Mouse (Mus musculus) thymus, postnatal 0 days (tissue): Measurements from ENCODE around the gene Rora. TPM values are rescaled to one million over a fixed set of nuclear protein-coding genes. Genes with fewer than 3 reads are reported as not detected.

ENCODE experiments used
- DNase-seq: peaks from one replicate; pipeline ENCODE4 v3.0.0-alpha.2; 2015; ENCODE audit warnings: low spot score
- polyA plus RNA-seq: library from polyadenylated mRNA; unstranded; fragments of >200 nt; fragmentation: Nextera tagmentation; extraction: Ambion mirVana; gene quantifications from 2 replicates; pipeline ENCODE4 v1.2.1, GENCODE M21; 2015

The Rora gene
- polyA plus RNA-seq, 1 experiment from 2014 or later: 5.2 TPM

DNA sequence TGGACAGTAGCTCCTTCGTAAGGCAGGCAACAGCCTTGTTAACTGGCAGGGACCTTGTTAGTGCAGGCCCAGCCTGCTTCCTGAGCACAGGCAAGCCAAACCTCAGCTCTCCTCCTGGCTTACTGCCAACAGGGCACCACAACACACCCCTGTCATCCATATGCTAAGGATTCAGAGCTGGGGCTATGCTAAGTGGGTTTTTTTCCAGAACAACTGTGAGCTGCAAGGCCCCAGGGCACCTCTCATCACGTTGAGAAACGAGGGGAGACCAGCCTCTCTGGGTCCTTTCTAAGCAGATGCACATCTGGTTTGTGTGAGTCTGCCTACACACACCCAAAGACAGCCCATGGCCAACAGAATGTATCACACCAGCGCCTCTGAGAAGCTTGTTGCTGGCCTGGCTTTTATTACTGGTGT lies 289.0 kb downstream of the Rora start:
- DNase-seq: no peak

- no peak for DNase-seq
These were observed 290.4 kb downstream of the Rora start for GRCm38 (mm10) chr9:68944026-68944425.

- no peak for DNase-seq
These were observed 294.1 kb downstream of the Rora start for GRCm38 (mm10) chr9:68947707-68948106.

GRCm38 (mm10) chr9:68948141-68948540 lies 294.6 kb downstream of the Rora start:
- no peak for DNase-seq

GRCm38 (mm10) chr9:68956210-68956874 lies 302.8 kb downstream of the Rora start:
- no peak for DNase-seq

- peak; percentile 79 for DNase-seq
These were observed 303.5 kb downstream of the Rora start for GRCm38 (mm10) chr9:68956938-68957573.

DNA sequence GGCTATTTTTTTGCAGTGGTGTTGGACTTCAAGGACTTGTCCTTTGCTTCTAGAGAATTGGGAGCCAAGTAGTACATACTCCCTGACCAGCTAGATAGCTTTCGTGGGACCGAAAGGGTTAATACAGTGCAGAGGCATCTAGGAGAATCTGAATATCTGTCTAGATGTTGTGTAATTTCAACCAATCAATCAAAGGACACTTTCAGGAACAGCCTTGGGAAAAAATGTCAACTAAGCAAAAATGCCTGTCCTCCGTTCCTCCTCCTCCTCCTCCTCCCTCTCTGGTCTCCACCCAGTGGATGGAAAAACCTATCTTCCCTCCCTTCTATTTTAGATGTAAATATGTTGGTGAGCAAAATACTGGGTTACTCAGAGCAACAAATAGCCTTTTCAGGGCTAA lies 304.2 kb downstream of the Rora start:
- DNase-seq: no peak

DNA sequence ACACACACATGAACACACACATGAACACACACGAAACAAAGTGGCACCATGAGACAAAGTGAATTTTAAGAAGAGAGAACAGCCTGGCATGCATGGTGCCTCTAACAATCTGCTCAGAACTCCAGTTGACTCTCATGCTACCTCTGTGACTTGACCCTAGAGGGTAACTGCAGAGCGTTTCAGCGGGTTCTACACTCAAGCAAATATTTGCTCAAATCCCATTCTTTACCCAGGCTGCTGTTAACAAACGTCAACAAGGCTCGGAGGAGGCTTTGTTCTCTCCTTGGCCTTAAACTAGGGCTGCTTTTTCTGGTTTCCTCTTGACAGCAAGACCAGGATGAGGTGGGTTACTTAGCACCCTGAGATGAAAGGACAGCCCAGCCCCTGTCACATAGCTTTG lies 305.3 kb downstream of the Rora start:
- no peak for DNase-seq

DNA sequence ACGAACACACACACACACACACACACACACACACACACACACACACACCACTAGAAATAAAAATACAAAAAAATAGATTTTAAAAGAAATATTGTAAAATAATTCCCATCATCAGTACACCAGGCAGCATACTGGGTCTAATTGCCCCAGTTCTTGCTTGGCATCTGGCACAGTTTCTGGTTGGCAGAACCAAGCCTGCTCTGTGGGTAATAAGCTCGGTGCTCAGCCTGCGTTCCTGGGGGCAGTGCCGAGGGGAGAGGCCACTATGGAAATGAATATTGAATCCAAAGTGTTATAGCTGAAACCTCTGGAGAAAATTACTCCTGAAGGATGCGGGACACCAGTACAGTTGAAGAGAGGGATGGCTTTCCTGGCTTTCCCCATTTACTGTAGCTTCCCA lies 310.3 kb downstream of the Rora start:
- no peak for DNase-seq

DNA sequence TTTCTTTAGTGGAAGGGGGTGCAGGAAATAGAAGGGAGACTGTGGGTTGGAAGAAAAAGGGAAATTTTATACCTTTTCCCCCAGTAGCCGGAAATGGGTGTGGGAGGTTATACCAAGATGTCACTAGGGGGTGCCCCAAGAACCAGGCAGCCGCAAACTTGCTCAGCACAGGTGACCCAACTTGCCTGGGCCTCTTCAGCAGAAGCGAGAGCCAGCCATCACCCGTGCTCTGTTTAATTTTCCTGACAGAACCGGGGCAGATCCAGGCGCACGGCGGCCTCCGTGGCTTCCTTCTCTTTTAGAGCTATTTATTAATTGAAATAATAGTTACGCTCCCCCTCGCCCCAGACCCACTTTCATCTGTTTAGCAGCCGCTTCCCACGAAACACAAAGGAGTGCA lies 313.0 kb downstream of the Rora start:
- DNase-seq: peak; percentile 61

DNA sequence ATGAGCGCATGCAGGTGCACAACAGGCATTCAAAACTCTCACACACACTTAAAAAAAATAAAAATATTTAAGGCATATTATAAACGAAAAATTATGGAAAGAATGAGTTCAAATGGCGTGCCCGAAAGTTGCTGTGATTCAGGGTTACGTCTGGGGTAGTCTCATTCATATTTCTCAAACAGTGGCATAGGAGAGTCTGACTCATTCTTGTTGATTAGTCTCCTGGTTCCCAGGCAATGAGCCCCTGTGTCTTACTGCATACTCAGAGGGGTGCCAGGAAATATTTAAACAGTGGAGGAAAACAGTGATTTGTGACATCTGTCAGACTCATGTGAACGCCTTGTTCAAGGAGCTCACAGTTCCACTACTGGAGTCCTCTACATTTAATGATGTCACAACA lies 316.5 kb downstream of the Rora start:
- no peak for DNase-seq

DNA sequence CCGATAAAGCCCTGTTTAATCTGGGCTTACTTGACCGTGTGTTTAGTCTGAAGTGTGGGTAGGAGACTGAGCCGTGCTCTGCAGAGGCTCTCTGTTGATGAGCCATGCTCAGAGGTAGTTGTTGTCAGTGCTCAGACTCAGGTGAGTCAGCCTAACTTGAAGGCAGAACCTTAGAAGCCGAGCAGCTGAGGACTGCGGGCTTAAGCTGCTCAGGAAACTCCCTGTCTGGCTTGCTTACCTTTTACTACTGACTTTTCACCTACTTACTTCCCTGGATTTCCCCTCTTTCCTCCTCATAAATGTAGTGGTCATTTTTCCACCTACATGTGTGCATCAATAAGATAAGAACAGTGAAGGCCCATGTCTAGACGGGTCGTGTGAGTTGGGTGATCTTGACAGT lies 318.7 kb downstream of the Rora start:
- DNase-seq: no peak

DNA sequence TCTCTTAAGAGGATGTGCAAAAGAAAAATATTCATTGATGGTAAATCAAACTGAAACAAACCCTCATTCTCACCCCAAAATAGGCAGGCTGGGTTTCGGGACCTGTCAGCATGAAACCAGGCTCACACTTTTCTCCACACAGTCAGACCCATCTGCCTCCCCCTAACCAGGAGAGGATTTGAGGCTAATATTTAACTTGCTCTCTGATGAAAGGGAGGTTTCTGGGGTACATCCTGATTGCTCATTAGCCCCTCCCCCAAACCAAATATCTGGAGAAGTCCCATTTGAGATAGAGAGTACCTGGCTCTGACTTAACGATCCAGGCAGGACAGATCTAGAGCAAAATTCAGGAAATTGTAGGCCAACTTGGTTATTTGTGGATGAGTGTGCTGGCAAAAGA lies 320.9 kb downstream of the Rora start:
- DNase-seq: no peak

- DNase-seq: no peak
These were observed 322.6 kb downstream of the Rora start for GRCm38 (mm10) chr9:68976136-68976535.

- DNase-seq: no peak
These were observed 323.3 kb downstream of the Rora start for GRCm38 (mm10) chr9:68976851-68977250.

- no peak for DNase-seq
These were observed 325.1 kb downstream of the Rora start for GRCm38 (mm10) chr9:68978656-68979055.

GRCm38 (mm10) chr9:68980041-68980440 lies 326.5 kb downstream of the Rora start:
- DNase-seq: no peak

DNA sequence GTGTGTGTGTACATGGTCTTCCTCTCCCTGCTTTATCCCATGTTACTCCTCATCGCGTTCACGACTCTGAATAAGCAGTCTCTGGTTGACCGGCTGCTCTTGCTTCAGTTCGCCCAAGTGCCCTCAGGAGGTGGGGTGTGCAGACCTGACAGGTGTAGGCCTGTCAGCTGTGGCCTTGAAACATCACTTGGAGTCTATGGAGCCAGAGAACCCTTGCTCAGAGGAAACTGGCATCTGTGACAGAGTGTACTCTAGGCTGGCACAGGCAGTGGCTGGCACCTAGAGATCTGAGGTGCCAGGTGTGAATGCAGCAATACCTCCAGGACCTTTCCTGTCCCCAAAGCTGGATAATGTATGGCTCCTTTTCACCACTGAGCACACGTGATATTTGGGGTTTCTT lies 331.5 kb downstream of the Rora start:
- no peak for DNase-seq

- no peak for DNase-seq
These were observed 332.2 kb downstream of the Rora start for GRCm38 (mm10) chr9:68985796-68986195.

DNA sequence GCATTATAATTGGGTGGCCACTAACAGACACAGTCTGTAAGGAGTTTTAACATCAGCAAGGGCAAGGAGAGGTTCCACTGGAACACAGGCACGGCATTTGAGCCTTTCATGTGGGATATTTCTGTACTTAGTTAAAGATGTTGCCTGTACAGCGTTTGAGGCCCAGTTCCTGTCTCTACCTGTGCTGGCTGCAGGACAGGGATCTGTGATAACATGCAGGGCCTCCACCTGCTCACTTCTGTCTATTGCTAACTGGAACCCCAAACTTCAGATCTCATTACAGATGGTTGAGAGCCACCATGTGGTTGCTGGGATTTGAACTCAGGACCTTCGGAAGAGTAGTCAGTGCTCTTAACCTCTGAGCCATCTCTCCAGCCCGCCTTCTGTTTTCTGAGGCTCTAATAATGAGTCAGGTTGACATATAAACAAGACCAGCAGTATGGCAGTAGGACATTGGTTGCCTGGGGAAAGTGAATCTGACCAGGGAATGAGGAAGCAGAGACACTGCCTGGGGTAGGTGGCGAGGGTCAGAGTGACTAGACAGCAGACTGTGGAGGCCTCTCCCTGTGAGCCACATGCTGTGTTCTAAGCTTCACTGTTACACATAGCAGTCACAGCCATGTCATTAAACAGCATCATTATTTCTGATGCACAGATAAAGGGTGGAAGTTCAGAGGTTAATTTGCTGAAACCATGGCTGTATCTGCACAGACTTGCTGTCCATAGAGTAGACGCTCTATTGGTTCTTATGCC lies 333.9 kb downstream of the Rora start:
- DNase-seq: no peak

GRCm38 (mm10) chr9:68988162-68988911 lies 334.8 kb downstream of the Rora start:
- no peak for DNase-seq
